Mouse (Mus musculus) liver, embryonic 16.5 days (tissue): ENCODE measurements around the gene Evl. TPM values are rescaled to one million over a fixed set of nuclear protein-coding genes. Genes with fewer than 3 reads are reported as not detected.
"Not testable (repeated sequence)": the region's sequence is repeated elsewhere in the genome, so short reads cannot be mapped to it uniquely, and the experiment has no call there.

Experiments
- ATAC-seq: fragments of 200-750 bp; cut with Nextera tagmentation; 2 replicates; pipeline ENCODE4 v1.8.0; 2017; ENCODE audit warnings: low read depth, mild to moderate bottlenecking, moderate number of reproducible peaks, moderate library complexity
- H3K27ac ChIP-seq: fragments of 300-500 bp; sonication (generic); 2 replicates; pipeline ENCODE4 v1.5.1; 2014; ENCODE audit warnings: mild to moderate bottlenecking, low read length
- H3K27me3 ChIP-seq: fragments of 300-500 bp; sonication (generic); 2 replicates; pipeline ENCODE4 v1.6.1; 2014; ENCODE audit warnings: low read depth, low read length, mixed read lengths; ENCODE audit not compliant: control insufficient read depth, insufficient read depth
- H3K36me3 ChIP-seq: fragments of 300-500 bp; sonication (generic); 2 replicates; pipeline ENCODE4 v1.6.1; 2014; ENCODE audit warnings: mild to moderate bottlenecking; ENCODE audit not compliant: control insufficient read depth, insufficient read depth
- H3K4me1 ChIP-seq: fragments of 300-500 bp; sonication (generic); 2 replicates; pipeline ENCODE4 v1.6.1; 2014; ENCODE audit warnings: low read depth, low read length, mixed read lengths; ENCODE audit not compliant: control insufficient read depth
- H3K4me2 ChIP-seq: fragments of 300-500 bp; sonication (generic); 2 replicates; pipeline ENCODE4 v1.6.1; 2014; ENCODE audit warnings: low read depth, low read length, mixed read lengths
- H3K4me3 ChIP-seq: fragments of 300-500 bp; sonication (generic); 2 replicates; pipeline ENCODE4 v1.5.1; 2014; ENCODE audit warnings: low read depth, mild to moderate bottlenecking, low read length
- H3K9ac ChIP-seq: fragments of 300-500 bp; sonication (generic); 2 replicates; pipeline ENCODE4 v1.6.1; 2014; ENCODE audit warnings: low read depth, low read length
- H3K9me3 ChIP-seq: fragments of 300-500 bp; sonication (generic); replicated peaks from 2 replicates; pipeline ENCODE4 v1.6.1; 2016; ENCODE audit warnings: low read length; ENCODE audit not compliant: control insufficient read depth
- WGBS: fragments of 180-500 bp; shearing (Covaris S2); extraction: QIAGEN DNeasy Blood & Tissue Kit; methylation state at CpG from one replicate; pipeline ENCODE4 v1.1.7; 2014; ENCODE audit not compliant: insufficient replicate concordance; 5-methylcytosine and 5-hydroxymethylcytosine counted together
- polyA plus RNA-seq: library from polyadenylated mRNA; unstranded; fragments of >200 nt; fragmentation: Nextera tagmentation; extraction: Ambion mirVana; gene quantifications from 2 replicates; pipeline ENCODE4 v1.2.1, GENCODE M21; 2015

The Evl gene
- polyA plus RNA-seq = 7.7 and 8.0 TPM in 2 replicates

DNA sequence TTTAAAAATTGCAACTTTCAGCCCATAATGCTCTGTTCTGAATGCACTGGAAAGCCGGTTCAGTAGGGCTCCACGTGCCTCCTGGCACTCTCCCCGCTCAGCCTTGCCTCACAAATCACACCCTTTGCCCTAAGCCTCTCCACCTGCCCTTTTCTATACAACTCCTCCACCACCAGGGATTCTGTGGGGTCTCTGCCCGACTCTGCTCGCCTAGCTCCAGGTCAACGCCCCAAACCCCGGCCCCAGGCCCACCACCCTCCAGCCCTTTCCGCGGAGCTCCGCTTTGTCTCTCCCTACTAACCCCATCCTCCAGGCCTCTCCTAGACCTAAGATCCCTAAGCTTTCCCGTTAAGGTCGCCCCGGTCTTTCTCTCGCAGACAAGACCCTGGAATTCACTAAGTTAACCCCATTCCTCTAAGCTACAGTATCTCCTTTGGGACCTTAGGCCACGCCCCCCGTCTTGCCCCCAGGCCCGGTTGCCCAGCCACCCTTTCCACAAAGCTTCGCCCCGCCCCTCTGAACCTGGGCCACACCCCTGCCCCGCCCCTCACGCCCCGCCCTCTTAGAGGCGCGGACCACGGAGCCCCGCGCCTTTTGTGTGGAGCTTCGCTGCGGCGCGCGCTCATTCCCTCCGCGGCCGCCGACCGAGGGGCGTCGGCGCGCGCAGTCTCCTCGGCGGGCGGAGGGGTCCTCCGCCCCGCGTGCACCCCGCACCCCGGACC lies at the start of gene Evl:
Gene Evl (plus strand): TSS at position 601 of the 722 bp plus-strand sequence.
- H3K4me3 ChIP-seq = peak within 1 kb of the TSS; percentile 56
- H3K4me2 ChIP-seq = peak within 1 kb of the TSS; percentile 69
- peaks cover 37% of the 10 kb centered on the region for H3K27me3 ChIP-seq
- H3K36me3 ChIP-seq = no peaks in the 10 kb centered on the region
- peak; percentile 83 for ATAC-seq
- peak within 1 kb of the TSS; percentile 33; the same call in 1 of the 2 replicates for H3K9ac ChIP-seq
- no peak within 1 kb of the TSS for H3K27ac ChIP-seq
- 4% methylated on average over 49 of the region's 50 CpGs for WGBS
- H3K4me1 ChIP-seq = no peaks in the 10 kb centered on the region; the same call in 1 of the 2 replicates
- H3K9me3 ChIP-seq = no peaks in the 10 kb centered on the region

DNA sequence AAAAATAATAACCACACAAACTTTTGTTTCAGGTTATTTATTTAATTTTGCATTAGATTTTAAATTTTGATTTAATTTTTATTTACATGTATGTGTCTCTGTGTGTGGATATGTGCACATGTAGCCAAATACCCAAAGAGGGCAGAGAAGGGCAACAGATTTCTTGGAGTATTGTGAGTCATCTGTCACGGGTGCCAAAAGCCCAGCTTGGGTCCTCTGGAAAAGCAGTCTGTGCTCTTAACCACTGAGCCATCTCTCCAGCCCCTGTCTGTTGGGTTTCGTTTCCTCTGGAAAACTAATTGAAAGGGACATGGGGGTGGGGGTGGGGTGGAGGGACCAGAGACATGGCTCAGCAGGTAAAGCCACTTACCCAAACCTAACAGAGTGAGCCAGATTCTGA lies 48.7 kb upstream of the Evl start:
- no peaks in the 10 kb centered on the region for H3K36me3 ChIP-seq
- no peak for ATAC-seq
- no peak overlapping the region for H3K27ac ChIP-seq
- WGBS = 47% methylated on average over 2 of the region's 2 CpGs
- no peak overlapping the region for H3K9ac ChIP-seq
- H3K4me2 ChIP-seq = no peak overlapping the region
- H3K4me1 ChIP-seq = no peaks in the 10 kb centered on the region
- H3K4me3 ChIP-seq = no peak overlapping the region
- no peaks in the 10 kb centered on the region for H3K9me3 ChIP-seq
- no peaks in the 10 kb centered on the region for H3K27me3 ChIP-seq

GRCm38 (mm10) chr12:108507046-108507445 lies 47.5 kb upstream of the Evl start:
- not testable (repeated sequence) for H3K4me1 ChIP-seq, H3K4me3 ChIP-seq, H3K9me3 ChIP-seq, H3K36me3 ChIP-seq, H3K27me3 ChIP-seq, H3K4me2 ChIP-seq, ATAC-seq, H3K27ac ChIP-seq, H3K9ac ChIP-seq
- WGBS = 58% methylated on average over 3 of the region's 3 CpGs

- H3K36me3 ChIP-seq = no peaks in the 10 kb centered on the region
- ATAC-seq = no peak
- H3K4me2 ChIP-seq = no peak overlapping the region
- H3K9me3 ChIP-seq = no peaks in the 10 kb centered on the region
- H3K4me3 ChIP-seq = no peak overlapping the region
- no peak overlapping the region for H3K27ac ChIP-seq
- 40% methylated on average over 7 of the region's 7 CpGs for WGBS
- H3K4me1 ChIP-seq = no peaks in the 10 kb centered on the region
- no peak overlapping the region for H3K9ac ChIP-seq
- no peaks in the 10 kb centered on the region for H3K27me3 ChIP-seq
Observed at GRCm38 (mm10) chr12:108510571-108510970, 43.9 kb upstream of the Evl start.

DNA sequence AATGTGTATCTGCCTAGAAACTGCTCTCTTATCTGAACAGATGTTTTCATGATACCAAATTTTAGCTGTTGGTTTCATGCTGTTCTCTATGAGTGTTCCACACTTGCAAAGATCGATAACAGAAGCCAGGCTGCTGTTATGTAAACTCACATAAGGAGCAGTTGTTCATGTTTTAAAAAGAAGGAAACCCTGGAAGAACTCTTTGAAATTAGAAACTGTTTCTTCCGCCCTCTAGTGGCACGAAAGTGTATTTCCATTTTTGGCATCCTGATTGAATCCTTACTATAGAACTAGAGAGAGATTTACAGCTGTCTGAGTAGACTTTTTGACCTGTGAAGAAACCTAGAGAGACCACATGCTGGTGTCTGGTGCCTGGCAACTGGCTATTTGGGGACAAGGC lies 43.5 kb upstream of the Evl start:
- WGBS = 2% methylated on average over 3 of the region's 3 CpGs
- Histone ChIP-seq H3K4me3 (no peak overlapping the region), H3K27me3 (no peaks in the 10 kb centered on the region)

GRCm38 (mm10) chr12:108515464-108515863 lies 39.1 kb upstream of the Evl start:
- Histone ChIP-seq H3K9me3 (no peaks in the 10 kb centered on the region), H3K4me2 (no peak overlapping the region), H3K27ac (no peak overlapping the region), H3K36me3 (no peaks in the 10 kb centered on the region), H3K9ac (no peak overlapping the region), H3K27me3 (no peaks in the 10 kb centered on the region), H3K4me1 (no peaks in the 10 kb centered on the region), H3K4me3 (no peak overlapping the region)
- 75% methylated on average over 12 of the region's 12 CpGs for WGBS
- no peak for ATAC-seq

More for the DNA sequence above, 43.5 kb upstream of the Evl start:
- Histone ChIP-seq H3K4me1 (no peaks in the 10 kb centered on the region), H3K27ac (no peak overlapping the region), H3K9me3 (no peaks in the 10 kb centered on the region), H3K4me2 (no peak overlapping the region), H3K9ac (no peak overlapping the region), H3K36me3 (no peaks in the 10 kb centered on the region)
- no peak for ATAC-seq

GRCm38 (mm10) chr12:108519374-108519773 lies 35.1 kb upstream of the Evl start:
- no peak for ATAC-seq
- Histone ChIP-seq H3K9ac (no peak overlapping the region), H3K36me3 (no peaks in the 10 kb centered on the region), H3K4me2 (no peak overlapping the region), H3K27ac (no peak overlapping the region), H3K4me3 (no peak overlapping the region), H3K9me3 (no peaks in the 10 kb centered on the region), H3K4me1 (no peaks in the 10 kb centered on the region), H3K27me3 (no peaks in the 10 kb centered on the region)
- 44% methylated on average over 8 of the region's 8 CpGs for WGBS

- H3K27ac ChIP-seq = no peak overlapping the region
Observed at GRCm38 (mm10) chr12:108529214-108529613, 25.3 kb upstream of the Evl start.

DNA sequence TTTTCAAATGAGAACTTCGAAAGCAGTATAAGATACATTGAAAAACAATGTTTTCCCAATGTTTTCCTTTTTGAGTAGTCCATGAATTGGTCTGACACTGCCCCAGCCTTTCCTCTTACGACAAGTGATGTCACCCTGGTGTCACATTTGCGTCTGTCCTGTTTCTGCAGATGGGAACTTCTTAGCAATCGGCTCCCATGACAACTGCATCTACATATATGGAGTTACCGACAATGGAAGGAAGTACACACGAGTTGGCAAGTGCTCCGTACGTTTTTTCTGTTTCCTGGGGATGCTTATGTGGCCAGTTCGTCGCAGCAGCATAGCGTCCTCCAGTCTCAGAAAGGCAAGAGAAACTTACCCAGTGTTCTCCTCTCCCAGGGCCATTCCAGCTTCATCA lies 20.0 kb upstream of the Evl start:
- H3K9ac ChIP-seq = no peak overlapping the region
- no peaks in the 10 kb centered on the region for H3K4me1 ChIP-seq
- no peak overlapping the region for H3K4me3 ChIP-seq
- no peaks in the 10 kb centered on the region for H3K9me3 ChIP-seq
- no peak overlapping the region for H3K27ac ChIP-seq
- no peaks in the 10 kb centered on the region for H3K27me3 ChIP-seq
- no peaks in the 10 kb centered on the region for H3K36me3 ChIP-seq
- no peak overlapping the region for H3K4me2 ChIP-seq
- WGBS = 52% methylated on average over 11 of the region's 11 CpGs
- ATAC-seq = no peak

More at GRCm38 (mm10) chr12:108529214-108529613, 25.3 kb upstream of the Evl start:
- Histone ChIP-seq H3K4me3 (no peak overlapping the region), H3K4me2 (no peak overlapping the region), H3K9ac (no peak overlapping the region), H3K4me1 (no peaks in the 10 kb centered on the region), H3K27me3 (no peaks in the 10 kb centered on the region), H3K36me3 (no peaks in the 10 kb centered on the region), H3K9me3 (no peaks in the 10 kb centered on the region)
- 43% methylated on average over 8 of the region's 8 CpGs for WGBS
- ATAC-seq = no peak
